Mouse (Mus musculus) stomach, postnatal 0 days (tissue): ENCODE data around the gene Otud4.

Experiments
- CTCF ChIP-seq: IDR thresholded peaks from 2 replicates; pipeline ENCODE4 v1.5.1; 2016; ENCODE audit warnings: antibody characterized with exemption, low read depth, mild to moderate bottlenecking, moderate library complexity
- EP300 ChIP-seq: optimal IDR thresholded peaks from 2 replicates; pipeline ENCODE3; 2016; ENCODE audit warnings: antibody characterized with exemption

- no peak for TF ChIP-seq CTCF
- no peak for TF ChIP-seq EP300
Measured at GRCm38 (mm10) chr8:79608701-79609100, 30.7 kb upstream of the Otud4 start.
